In the genomic region with DNA sequence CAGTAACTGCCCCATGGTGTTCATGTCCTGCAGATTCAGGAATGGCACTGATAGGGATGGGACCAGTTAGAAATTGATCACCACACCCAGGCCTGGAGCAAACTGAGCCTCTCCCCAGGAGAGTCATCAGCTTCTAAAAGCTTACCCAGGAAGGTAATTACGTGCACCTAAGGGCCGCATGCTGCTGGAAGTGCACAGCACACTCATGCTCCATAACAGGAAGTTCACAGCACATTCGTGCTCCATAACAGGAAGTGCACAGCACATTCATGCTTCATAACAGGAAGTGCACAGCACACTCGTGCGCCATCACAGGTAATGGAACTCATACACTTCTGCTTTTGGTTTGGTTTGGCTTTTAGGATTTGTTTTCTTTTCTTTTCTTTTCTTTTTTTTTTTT, we compare ENCODE assay signal across 17 mouse cellular contexts.
DNase-seq lines count a peak whose midpoint lies in the region; ATAC-seq lines count a peak whose summit lies in the region.
"Had no signal": no experiment of that assay in that cellular context is flagged by ENCODE, and none has a peak within 500 bp of the region (broad histone marks: within the 10 kb centered on the region; RNA-seq: fewer than 3 reads in every experiment).

No protein-coding gene starts in this region.

- no peak for ATAC-seq in heart, embryonic 11.5 days (replicated peaks; ENCODE audit: insufficient number of reproducible peaks, low FRiP score, low TSS enrichment)
- peak; percentile 69 to 82 for ATAC-seq in hematopoietic stem cell, adult 5-6 weeks (replicated peaks in 1 of 2; ENCODE audit: insufficient read depth in 1 of 2, low FRiP score in 2 of 2, low TSS enrichment in 1 of 2, low read depth in 1 of 2, poor library complexity in 2 of 2, severe bottlenecking in 2 of 2)
- ATAC-seq: hindbrain, embryonic 16.5 days had no signal

- 74% methylated on average over 5 of the region's 5 CpGs for WGBS in heart, embryonic 11.5 days (ENCODE audit: insufficient replicate concordance)

- no peaks in the 10 kb centered on the region for H3K36me3 ChIP-seq in heart, embryonic 11.5 days (ENCODE audit: control insufficient read depth, insufficient read depth, low read length)
- no peaks in the 10 kb centered on the region; the same call in 1 of the 2 replicates for H3K36me3 ChIP-seq in splenic B cell, adult 2 months (ENCODE audit: control insufficient read depth, insufficient read depth, low read length, poor library complexity, severe bottlenecking)
- H3K36me3 ChIP-seq: embryonic facial prominence, embryonic 10.5 days; heart, embryonic 13.5 days; liver, embryonic 13.5 days; neural tube, embryonic 13.5 days had no signal

- peaks cover 6% of the 10 kb centered on the region for H3K4me1 ChIP-seq in heart, embryonic 11.5 days (ENCODE audit: control insufficient read depth, insufficient read depth, low read length)
- H3K4me1 ChIP-seq: liver, embryonic 13.5 days had no signal

- DNase-seq in heart, adult 11 months = peak; percentile 93
- DNase-seq in spleen, adult 12 weeks (ENCODE audit: low spot score) = peak; percentile 12
- no peak for DNase-seq in spleen, postnatal 4 days (ENCODE audit: low spot score in 2 of 2)
- DNase-seq in splenic B cell, adult 2 months (ENCODE audit: low read depth, low spot score) = peak; percentile 89
- DNase-seq in layer of hippocampus, adult 9-10 months (ENCODE audit: low spot score) = no peak
- no peak for DNase-seq in thymus, postnatal 0 days (ENCODE audit: low spot score)
- DNase-seq: cerebellum, adult 8-10 months; liver, embryonic 13.5 days; midbrain, embryonic 14.5 days; right cerebral cortex, adult 18-20 months had no signal

- no peaks in the 10 kb centered on the region for H3K9me3 ChIP-seq in heart, embryonic 11.5 days (replicated peaks; ENCODE audit: control insufficient read depth, low read length)
- H3K9me3 ChIP-seq: embryonic facial prominence, embryonic 10.5 days; heart, embryonic 13.5 days; liver, embryonic 13.5 days; neural tube, embryonic 13.5 days had no signal

- no peak overlapping the region for H3K4me2 ChIP-seq in heart, embryonic 11.5 days
- H3K4me2 ChIP-seq: heart, embryonic 13.5 days; liver, embryonic 13.5 days; neural tube, embryonic 13.5 days had no signal

- H3K27ac ChIP-seq in heart, embryonic 11.5 days (ENCODE audit: low read depth, low read length) = no peak overlapping the region
- H3K27ac ChIP-seq: embryonic facial prominence, embryonic 10.5 days; heart, embryonic 13.5 days; left cerebral cortex, adult 2 months; liver, embryonic 13.5 days; neural tube, embryonic 13.5 days had no signal

- H3K27me3 ChIP-seq in heart, embryonic 11.5 days (ENCODE audit: control insufficient read depth, insufficient read depth, low read length) = no peaks in the 10 kb centered on the region
- H3K27me3 ChIP-seq in splenic B cell, adult 2 months (ENCODE audit: control insufficient read depth, insufficient read depth, low read length, poor library complexity, severe bottlenecking) = no peaks in the 10 kb centered on the region
- H3K27me3 ChIP-seq: heart, embryonic 13.5 days; liver, embryonic 13.5 days; neural tube, embryonic 13.5 days had no signal

- H3K4me3 ChIP-seq in heart, embryonic 11.5 days (ENCODE audit: low read depth, low read length) = no peak overlapping the region
- H3K4me3 ChIP-seq: embryonic facial prominence, embryonic 10.5 days; heart, embryonic 13.5 days; left cerebral cortex, adult 2 months; liver, embryonic 13.5 days; neural tube, embryonic 13.5 days had no signal

- H3K9ac ChIP-seq in heart, embryonic 11.5 days (ENCODE audit: low read depth, low read length) = no peak overlapping the region
- H3K9ac ChIP-seq: heart, embryonic 13.5 days; liver, embryonic 13.5 days had no signal

Comparison
In these comparisons a context has a peak if more than half of its experiments do, and no peak if none do; other contexts are left out.
1. DNase-seq: peak in heart, adult 11 months (single experiment), spleen, adult 12 weeks (single experiment) and splenic B cell, adult 2 months (single experiment); none in spleen, postnatal 4 days (0 of 2), layer of hippocampus, adult 9-10 months (single experiment) and thymus, postnatal 0 days (single experiment).